In the genomic region with DNA sequence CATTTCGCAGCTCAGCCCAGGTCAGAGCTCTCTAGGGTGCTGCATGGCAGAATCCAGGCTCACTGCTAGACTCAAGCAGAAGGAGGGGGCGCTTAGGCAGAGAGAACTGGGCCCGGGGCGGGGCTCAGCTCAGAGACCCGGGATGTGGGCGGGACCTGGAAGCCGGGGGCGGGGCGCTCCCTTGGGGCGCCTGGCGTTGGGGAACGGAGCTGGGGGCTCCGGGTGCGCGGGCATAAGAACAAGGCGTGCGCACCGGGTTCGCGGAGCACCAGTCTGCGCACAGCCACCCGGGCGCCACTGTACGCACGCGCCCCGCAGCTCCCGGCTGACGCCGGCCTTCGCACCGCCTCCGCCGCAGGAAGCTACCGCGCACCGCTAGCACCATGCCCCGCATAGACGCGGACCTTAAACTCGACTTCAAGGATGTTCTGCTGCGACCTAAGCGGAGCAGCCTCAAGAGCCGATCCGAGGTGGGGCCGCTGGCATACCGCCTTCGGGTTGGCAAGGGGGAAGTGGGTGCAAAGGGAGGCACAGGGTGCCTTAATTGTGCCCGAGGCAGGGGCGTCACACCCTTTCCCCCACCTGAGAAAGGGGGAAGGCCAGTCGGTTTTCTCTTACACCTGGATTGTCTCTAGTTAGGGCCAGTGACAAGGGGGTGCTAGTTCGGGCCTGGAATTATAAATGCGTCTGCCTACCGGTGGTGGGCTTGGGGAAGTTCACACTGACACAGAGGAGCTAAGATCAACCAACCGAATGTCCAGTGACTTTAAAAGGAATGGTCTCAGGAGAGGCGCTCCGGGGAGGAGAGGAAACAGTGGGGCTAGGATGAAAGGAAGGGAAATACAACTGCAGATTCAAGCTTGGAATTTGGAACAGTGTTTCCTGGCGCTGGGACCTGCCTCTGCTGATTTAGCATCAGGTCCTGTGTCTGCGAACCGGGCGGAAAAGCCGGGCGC, we compare ENCODE assay signal across 8 mouse cellular contexts. TPM values are rescaled to one million over a fixed set of nuclear protein-coding genes. Genes with fewer than 3 reads are reported as not detected.
DNase-seq lines count a peak whose midpoint lies in the region; ATAC-seq and TF ChIP-seq lines count a peak whose summit lies in the region.

A gene (plus strand): TSS at position 171 of the 956 bp plus-strand sequence.

- no peaks in the 10 kb centered on the region for H3K36me3 ChIP-seq in forebrain, embryonic 14.5 days (ENCODE audit: control insufficient read depth, insufficient read depth, low read length)

- H3K9ac ChIP-seq in forebrain, embryonic 14.5 days (ENCODE audit: low read length): peak within 1 kb of the TSS; percentile 68

- H3K9me3 ChIP-seq in forebrain, embryonic 14.5 days (replicated peaks; ENCODE audit: control insufficient read depth, low read length): no peaks in the 10 kb centered on the region

- H3K4me1 ChIP-seq in forebrain, embryonic 14.5 days (ENCODE audit: control insufficient read depth, insufficient read depth, low read length): peaks cover 6% of the 10 kb centered on the region; the same call in 1 of the 2 replicates
- H3K4me1 ChIP-seq in lung, adult 2 months (ENCODE audit: control insufficient read depth, insufficient read depth, low read length): peaks cover 5% of the 10 kb centered on the region; the same call in 1 of the 2 replicates
- peaks cover 13% of the 10 kb centered on the region for H3K4me1 ChIP-seq in olfactory bulb, adult 2 months (ENCODE audit: control insufficient read depth, insufficient read depth, low read length)

- 0 out of 2 replicates have a peak, but pooled peaks cover 5% of the 10 kb centered on the region for H3K27me3 ChIP-seq in forebrain, embryonic 14.5 days (replicated peaks; ENCODE audit: control insufficient read depth, insufficient read depth, low read length)

- peak within 1 kb of the TSS; percentile 92 for H3K4me2 ChIP-seq in forebrain, embryonic 14.5 days (ENCODE audit: low read length)

- TF ChIP-seq POLR2A in lung, adult 2 months (IDR thresholded peaks at IDR 0.05; ENCODE audit: borderline replicate concordance, extremely low read depth, low read depth, low read length): no peak
- TF ChIP-seq POLR2A in olfactory bulb, adult 2 months (IDR thresholded peaks at IDR 0.05; ENCODE audit: insufficient read depth, low read depth, low read length): peak; percentile 58; the same call in 1 of the 2 replicates

- WGBS in forebrain, embryonic 14.5 days: under 1% methylated on average over 63 of the region's 63 CpGs
- WGBS in lung, adult 2 months: 2% methylated on average over 50 of the region's 63 CpGs
- 1% methylated on average over 62 of the region's 63 CpGs for WGBS in olfactory bulb, adult 2 months

- peak within 1 kb of the TSS; percentile 50 for H3K4me3 ChIP-seq in forebrain, embryonic 14.5 days (ENCODE audit: low read depth, low read length)
- peak within 1 kb of the TSS; percentile 64 for H3K4me3 ChIP-seq in lung, adult 2 months (replicated peaks; ENCODE audit: extremely low read depth, low read depth, low read length)
- peak within 1 kb of the TSS; percentile 64 for H3K4me3 ChIP-seq in olfactory bulb, adult 2 months (ENCODE audit: insufficient read depth, low read depth, low read length)

- DNase-seq in ES-CJ7 (ENCODE audit: low read depth, low spot score): peak; percentile 74
- peak; percentile 69 for DNase-seq in c-Kit-positive CD71-negative TER-119-negative erythroid progenitor cells, embryonic 14.5 days (ENCODE audit: low read depth)
- peak; percentile 89 for DNase-seq in forebrain, embryonic 14.5 days (ENCODE audit: low spot score)
- peak; percentile 87 to 90 for DNase-seq in heart, postnatal 10 days
- DNase-seq in layer of hippocampus, adult 18-20 months (ENCODE audit: low spot score in 2 of 2): peak; percentile 86 to 90
- peak; percentile 64 for DNase-seq in lung, adult 2 months
- DNase-seq in thymus, postnatal 10 days (ENCODE audit: low spot score in 2 of 2): peak; percentile 87 to 89

- no peak for TF ChIP-seq CTCF in lung, adult 2 months (IDR thresholded peaks at IDR 0.05; ENCODE audit: insufficient read depth, low read length)
- TF ChIP-seq CTCF in olfactory bulb, adult 2 months (IDR thresholded peaks at IDR 0.05; ENCODE audit: insufficient read depth, low read depth, low read length): no peak

- peak; percentile 90 for ATAC-seq in forebrain, embryonic 14.5 days

- H3K27ac ChIP-seq in forebrain, embryonic 14.5 days (ENCODE audit: low read depth, low read length): peak within 1 kb of the TSS; percentile 27; the same call in 1 of the 2 replicates
- peak within 1 kb of the TSS; percentile 29 for H3K27ac ChIP-seq in olfactory bulb, adult 2 months (ENCODE audit: insufficient read depth, low read depth, low read length)

- intact Hi-C loops in heart, postnatal 10 days (cut with DNase I): no loop called here

RNA-seq across cellular contexts. Expression of the gene that starts here (rescaled TPM):
- 24.3 and 25.7 TPM in 2 replicates for polyA plus RNA-seq in forebrain, embryonic 14.5 days (2014; fragmentation: Nextera tagmentation; extraction: Ambion mirVana)
- total RNA-seq in heart, postnatal 10 days (2021): 100 to 1,000 TPM; 221 to 255 TPM
- 10 to 100 TPM; 67.0 to 69.7 TPM for total RNA-seq in layer of hippocampus, adult 18-20 months (2021)
- polyA plus RNA-seq in lung, adult 2 months (2012; rRNA removed): 21.9 and 30.8 TPM in 2 replicates
- polyA plus RNA-seq in olfactory bulb, adult 2 months (2012; ENCODE audit: insufficient read depth, insufficient read length, low replicate concordance, missing spikeins): not detected in 2 replicates

Comparison
In these comparisons a context has a peak if more than half of its experiments do, and no peak if none do; other contexts are left out.
1. Peak in every context shown above with its lines: DNase-seq, ATAC-seq, H3K4me3 ChIP-seq and H3K27ac ChIP-seq.